Mouse (Mus musculus): Measurements from ENCODE around the gene Cep131. TPM values are rescaled to one million over a fixed set of nuclear protein-coding genes. Genes with fewer than 3 reads are reported as not detected.

Gene Cep131
- polyA plus RNA-seq (2015; fragmentation: Nextera tagmentation; extraction: Ambion mirVana) = 26.1 and 31.3 TPM in 2 replicates

DNA sequence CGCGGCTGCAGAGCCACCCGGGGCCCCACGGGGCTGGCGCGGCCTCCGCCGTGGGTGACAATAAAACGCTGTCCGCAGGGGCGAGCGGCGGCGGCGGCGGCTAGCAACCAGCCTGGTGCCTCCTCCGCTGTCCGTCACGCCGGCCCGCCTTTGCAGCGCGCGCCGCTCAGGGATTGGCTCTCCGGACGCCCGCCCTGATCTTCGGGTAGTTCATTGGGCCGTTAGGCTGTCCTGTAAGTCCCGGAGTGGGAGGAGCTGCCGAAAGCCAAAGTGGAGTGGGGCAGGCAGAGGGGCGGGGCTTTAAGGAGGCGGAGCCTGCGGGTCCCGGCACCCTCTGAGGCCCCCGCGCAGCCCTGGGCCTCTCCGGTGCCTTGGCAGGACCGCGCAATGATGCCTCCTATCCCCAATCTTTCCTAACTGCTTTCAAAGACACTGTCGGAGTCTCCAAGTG, at the start of gene Cep131:
TSS of gene Cep131 (minus strand) at position 126 of the 451 bp plus-strand sequence.
- H3K4me1 ChIP-seq (replicated peaks) = peaks cover 20% of the 10 kb centered on the region
- H3K36me3 ChIP-seq = peaks cover 38% of the 10 kb centered on the region
- H3K4me3 ChIP-seq = peak within 1 kb of the TSS; percentile 92
- no peaks in the 10 kb centered on the region for H3K27me3 ChIP-seq
- peak within 1 kb of the TSS; percentile 98 for H3K9ac ChIP-seq
- WGBS = under 1% methylated on average over 42 of the region's 42 CpGs
- H3K27ac ChIP-seq (replicated peaks) = peak within 1 kb of the TSS; percentile 91
- H3K9me3 ChIP-seq = no peaks in the 10 kb centered on the region
- peak within 1 kb of the TSS; percentile 97 for H3K4me2 ChIP-seq
- ATAC-seq (ENCODE audit: low read depth) = peak; percentile 99

DNA sequence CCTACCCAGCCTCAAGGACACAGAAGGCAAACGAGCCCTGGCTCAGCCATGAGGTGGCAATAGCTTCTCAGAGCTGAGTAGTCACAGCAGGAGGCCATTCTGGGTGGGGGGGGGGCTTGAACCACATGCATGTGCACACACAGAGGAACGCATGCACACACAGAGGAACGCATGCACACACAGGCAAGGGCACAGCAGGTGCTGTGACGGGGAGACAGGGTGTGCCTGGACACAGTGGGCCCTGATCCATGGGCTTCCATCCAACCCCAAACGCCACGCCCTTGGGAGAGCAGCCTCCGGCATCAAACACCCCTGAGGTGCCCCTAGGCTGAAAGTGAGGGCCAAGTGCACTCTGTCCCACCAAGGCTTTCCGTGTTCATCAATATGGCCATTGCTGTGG, 49.6 kb upstream of the Cep131 start:
- no peak overlapping the region for H3K27ac ChIP-seq (replicated peaks)
- no peaks in the 10 kb centered on the region for H3K27me3 ChIP-seq
- peaks cover 27% of the 10 kb centered on the region for H3K4me1 ChIP-seq (replicated peaks)
- no peak overlapping the region for H3K4me3 ChIP-seq
- 76% methylated on average over 8 of the region's 8 CpGs for WGBS
- no peaks in the 10 kb centered on the region for H3K9me3 ChIP-seq
- H3K4me2 ChIP-seq = no peak overlapping the region
- peaks cover 50% of the 10 kb centered on the region for H3K36me3 ChIP-seq
- no peak for ATAC-seq (ENCODE audit: low read depth)
- H3K9ac ChIP-seq = no peak overlapping the region

DNA sequence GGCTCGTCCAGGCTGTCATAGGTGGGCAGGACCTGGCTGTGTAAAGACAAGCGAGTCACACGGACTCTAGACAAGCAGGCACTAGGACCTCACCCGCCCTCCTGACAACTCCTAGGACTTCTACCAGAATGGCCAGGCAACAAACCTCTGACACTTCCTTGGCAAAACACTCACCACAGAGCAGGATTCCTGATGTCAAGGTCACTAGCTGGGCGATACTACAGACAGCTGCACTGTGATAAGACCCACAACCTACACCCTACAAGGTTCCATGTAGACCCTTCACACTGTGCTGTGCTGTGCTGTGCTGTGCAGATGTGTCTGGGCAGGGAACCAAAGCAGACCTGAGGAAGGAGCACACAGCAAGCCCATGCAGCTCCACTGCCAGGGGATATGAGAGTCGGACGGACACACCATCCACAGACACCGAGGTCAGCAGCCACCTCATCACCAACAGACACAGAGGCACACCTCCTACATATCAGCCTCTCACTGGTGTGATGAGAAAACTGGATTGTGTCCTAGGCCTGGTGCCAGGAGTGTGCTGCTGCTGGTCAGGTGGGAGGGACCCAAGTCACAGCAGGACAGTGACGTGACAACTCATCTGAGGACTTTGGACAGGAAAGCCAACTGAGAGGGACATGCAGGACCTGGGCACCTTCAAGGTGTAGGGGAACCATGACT, 48.4 kb upstream of the Cep131 start:
- H3K9ac ChIP-seq = no peak overlapping the region
- no peaks in the 10 kb centered on the region for H3K9me3 ChIP-seq
- H3K4me3 ChIP-seq = no peak overlapping the region
- no peak overlapping the region for H3K27ac ChIP-seq (replicated peaks)
- H3K4me2 ChIP-seq = no peak overlapping the region
- peaks cover 58% of the 10 kb centered on the region for H3K36me3 ChIP-seq
- WGBS = 94% methylated on average over 9 of the region's 9 CpGs
- no peak for ATAC-seq (ENCODE audit: low read depth)
- peaks cover 27% of the 10 kb centered on the region for H3K4me1 ChIP-seq (replicated peaks)
- H3K27me3 ChIP-seq = no peaks in the 10 kb centered on the region

DNA sequence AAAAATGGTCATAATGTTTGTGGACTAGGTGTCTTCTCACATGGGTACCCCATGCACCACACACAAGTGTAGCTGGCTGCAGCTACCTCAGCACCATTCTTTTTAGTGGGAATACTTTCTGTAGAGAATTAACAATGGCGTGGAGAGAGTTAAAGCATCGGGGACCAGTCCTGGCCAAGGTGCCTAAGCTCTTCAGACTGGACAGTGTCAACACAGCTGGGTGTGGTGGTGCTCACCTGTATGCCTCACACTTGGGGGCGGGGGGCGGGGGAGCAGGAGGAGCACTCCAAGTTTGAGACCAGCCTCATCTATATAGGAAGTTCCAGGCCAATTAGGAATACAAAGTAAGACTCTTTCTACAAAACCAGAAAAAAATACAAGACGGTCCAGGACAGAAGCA, 47.5 kb upstream of the Cep131 start:
- WGBS = 94% methylated on average over 5 of the region's 5 CpGs
- Histone ChIP-seq H3K9ac (no peak overlapping the region), H3K36me3 (peaks cover 59% of the 10 kb centered on the region), H3K9me3 (no peaks in the 10 kb centered on the region), H3K4me2 (no peak overlapping the region), H3K4me3 (no peak overlapping the region), H3K4me1 (replicated peaks) (peaks cover 27% of the 10 kb centered on the region), H3K27ac (replicated peaks) (no peak overlapping the region), H3K27me3 (no peaks in the 10 kb centered on the region)
- no peak for ATAC-seq (ENCODE audit: low read depth)

DNA sequence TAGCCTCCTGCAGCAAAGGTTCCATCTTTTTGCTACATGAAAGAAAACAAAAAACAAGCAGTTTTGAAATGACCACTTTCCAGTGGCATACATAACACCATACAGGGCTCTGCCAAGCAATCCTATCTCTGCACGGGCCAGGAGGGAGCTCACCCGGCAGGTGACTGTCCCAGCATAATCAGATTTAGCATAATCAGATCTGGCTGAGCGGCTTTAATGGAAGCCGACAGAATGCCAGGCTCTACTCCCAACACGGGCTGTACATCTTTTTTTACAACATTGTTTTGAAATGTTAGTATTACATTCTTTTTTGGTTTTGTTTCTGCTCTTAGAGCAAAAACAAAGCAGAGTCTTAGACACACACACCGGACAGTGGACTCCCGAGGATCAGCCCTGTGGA, 42.7 kb upstream of the Cep131 start:
- no peak overlapping the region for H3K4me2 ChIP-seq
- ATAC-seq (ENCODE audit: low read depth) = no peak
- no peak overlapping the region for H3K9ac ChIP-seq
- H3K4me1 ChIP-seq (replicated peaks) = no peaks in the 10 kb centered on the region
- H3K36me3 ChIP-seq = peaks cover 86% of the 10 kb centered on the region
- no peak overlapping the region for H3K4me3 ChIP-seq
- H3K27me3 ChIP-seq = no peaks in the 10 kb centered on the region
- WGBS = 79% methylated on average over 7 of the region's 7 CpGs
- H3K27ac ChIP-seq (replicated peaks) = no peak overlapping the region
- H3K9me3 ChIP-seq = no peaks in the 10 kb centered on the region

DNA sequence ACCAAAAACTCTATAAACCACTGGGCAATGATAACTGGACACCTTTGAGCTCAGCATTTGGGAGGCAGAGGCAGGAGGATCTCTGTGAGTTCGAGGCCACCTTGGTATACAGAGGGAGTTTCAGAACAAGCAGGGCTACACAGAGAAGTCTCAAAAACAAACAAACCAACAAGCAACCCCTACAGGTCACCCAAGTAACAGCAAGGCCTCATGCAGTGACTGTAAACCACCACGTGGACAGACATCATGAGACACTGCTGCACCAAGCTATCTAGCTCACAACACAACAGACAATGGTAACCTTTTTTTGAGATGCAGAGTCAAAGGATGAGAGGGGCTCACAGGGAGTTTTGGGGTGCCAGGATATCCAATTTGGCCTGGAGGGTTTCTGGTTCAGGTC, 40.2 kb upstream of the Cep131 start:
- 82% methylated on average over 2 of the region's 2 CpGs for WGBS
- peaks cover 70% of the 10 kb centered on the region for H3K36me3 ChIP-seq
- ATAC-seq (ENCODE audit: low read depth) = no peak
- H3K9me3 ChIP-seq = no peaks in the 10 kb centered on the region
- no peak overlapping the region for H3K27ac ChIP-seq (replicated peaks)
- no peak overlapping the region for H3K9ac ChIP-seq
- H3K4me1 ChIP-seq (replicated peaks) = no peaks in the 10 kb centered on the region
- no peak overlapping the region for H3K4me3 ChIP-seq
- no peak overlapping the region for H3K4me2 ChIP-seq
- H3K27me3 ChIP-seq = no peaks in the 10 kb centered on the region

DNA sequence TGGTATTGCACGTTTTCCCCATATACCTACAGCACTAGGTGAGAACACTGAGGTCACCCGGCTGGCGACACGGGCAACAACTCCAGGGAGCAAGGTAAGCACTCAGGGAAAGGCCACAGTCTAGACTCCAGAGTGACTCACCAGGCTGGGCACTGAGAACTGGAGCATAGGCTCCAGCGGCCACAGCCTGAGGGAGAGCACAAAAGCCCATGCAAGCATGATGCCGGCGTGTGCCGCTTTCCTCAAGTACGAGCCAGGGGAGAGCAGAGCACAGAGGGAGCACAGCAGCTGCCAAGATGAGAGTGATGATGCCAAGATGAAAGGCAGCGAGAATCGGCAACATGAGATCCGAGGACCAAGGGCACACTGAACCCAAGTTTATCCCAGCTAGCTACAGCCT, 35.5 kb upstream of the Cep131 start:
- H3K9me3 ChIP-seq = no peaks in the 10 kb centered on the region
- H3K9ac ChIP-seq = no peak overlapping the region
- H3K4me3 ChIP-seq = no peak overlapping the region
- no peak for ATAC-seq (ENCODE audit: low read depth)
- no peak overlapping the region for H3K4me2 ChIP-seq
- H3K36me3 ChIP-seq = peaks cover 50% of the 10 kb centered on the region
- peaks cover 17% of the 10 kb centered on the region for H3K4me1 ChIP-seq (replicated peaks)
- no peak overlapping the region for H3K27ac ChIP-seq (replicated peaks)
- 83% methylated on average over 12 of the region's 12 CpGs for WGBS
- no peaks in the 10 kb centered on the region for H3K27me3 ChIP-seq

DNA sequence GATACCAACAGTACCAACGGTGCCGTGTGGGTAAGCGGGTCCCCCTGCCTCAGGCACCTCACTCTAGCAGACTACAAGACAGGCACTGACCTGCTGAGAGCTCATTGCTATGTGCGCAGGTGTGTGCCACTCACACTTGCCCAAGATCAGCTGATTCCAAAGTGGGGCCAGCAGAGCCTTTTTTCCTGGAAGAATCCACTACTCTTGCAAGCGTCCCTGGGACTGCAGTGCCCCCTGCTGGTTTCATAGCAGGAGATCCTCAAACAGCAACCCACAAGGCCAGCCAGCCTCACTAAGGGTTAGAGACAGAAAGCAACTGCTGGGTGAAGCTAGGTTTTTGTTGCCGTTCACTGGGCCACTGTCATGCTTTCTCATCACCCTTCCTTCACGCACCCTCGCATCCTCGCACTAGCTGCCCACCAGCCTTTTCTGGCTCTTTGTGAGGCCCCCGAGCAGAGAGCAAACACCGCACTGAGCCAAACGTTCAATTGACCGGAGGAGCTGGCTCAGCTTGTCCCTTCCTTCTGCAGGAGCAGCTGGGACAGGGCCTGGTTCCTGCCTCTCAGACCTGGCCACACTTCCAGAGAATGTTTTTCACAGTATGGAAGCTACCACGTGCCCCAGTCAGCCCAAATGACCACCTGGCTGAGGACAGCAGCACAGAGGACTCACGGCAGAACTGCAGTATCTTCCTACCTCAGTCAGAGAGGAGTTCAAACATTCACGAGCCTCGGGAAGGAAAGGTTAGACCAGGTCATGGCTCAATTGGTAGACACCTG, 34.2 kb upstream of the Cep131 start:
- H3K4me1 ChIP-seq (replicated peaks) = peaks cover 17% of the 10 kb centered on the region
- peak overlapping the region; percentile 72 for H3K27ac ChIP-seq (replicated peaks)
- WGBS = 82% methylated on average over 17 of the region's 17 CpGs
- peaks cover 54% of the 10 kb centered on the region for H3K36me3 ChIP-seq
- H3K9ac ChIP-seq = no peak overlapping the region
- no peaks in the 10 kb centered on the region for H3K27me3 ChIP-seq
- H3K4me2 ChIP-seq = no peak overlapping the region
- 0 out of 2 replicates have a peak, but pooled peaks have one; percentile 40 for ATAC-seq (ENCODE audit: low read depth)
- H3K4me3 ChIP-seq = no peak overlapping the region
- no peaks in the 10 kb centered on the region for H3K9me3 ChIP-seq

DNA sequence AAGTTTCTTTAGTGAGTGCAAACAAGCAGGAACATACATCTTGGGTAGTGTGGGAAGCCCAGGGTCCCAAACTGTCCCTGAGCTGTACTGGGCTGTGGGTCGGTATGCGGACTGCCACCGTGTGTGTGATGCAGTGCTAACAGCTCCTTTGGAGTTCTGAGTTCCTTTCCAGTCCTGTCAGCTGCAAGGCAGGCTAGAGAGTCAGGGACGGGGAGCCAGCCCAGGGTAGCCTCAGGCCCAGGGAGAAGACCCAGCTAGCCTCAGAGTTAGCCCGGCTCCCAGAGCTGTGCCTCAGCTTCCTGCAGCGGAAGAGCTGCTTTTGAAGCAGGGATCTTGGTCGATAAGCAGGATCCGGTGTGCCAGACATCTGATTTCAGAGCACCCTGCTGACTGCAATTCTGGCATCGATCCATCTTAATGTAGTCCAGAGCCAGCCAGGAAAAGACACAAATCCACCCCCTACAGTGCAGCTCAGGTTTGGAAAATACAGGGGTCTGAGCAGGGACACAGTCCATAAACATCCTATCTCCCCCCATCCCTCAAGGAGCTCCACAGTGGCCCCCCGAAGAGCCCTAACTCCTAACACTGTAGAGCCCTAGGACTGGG, 33.4 kb upstream of the Cep131 start:
- Histone ChIP-seq H3K27me3 (no peaks in the 10 kb centered on the region), H3K27ac (replicated peaks) (peak overlapping the region; percentile 72), H3K4me2 (no peak overlapping the region), H3K9ac (0 out of 2 replicates have a peak overlapping the region, but pooled peaks have one; percentile 27), H3K4me3 (no peak overlapping the region), H3K4me1 (replicated peaks) (peaks cover 17% of the 10 kb centered on the region), H3K36me3 (peaks cover 58% of the 10 kb centered on the region), H3K9me3 (no peaks in the 10 kb centered on the region)
- peak; percentile 34; the same call in 1 of the 2 replicates for ATAC-seq (ENCODE audit: low read depth)
- 69% methylated on average over 10 of the region's 10 CpGs for WGBS

DNA sequence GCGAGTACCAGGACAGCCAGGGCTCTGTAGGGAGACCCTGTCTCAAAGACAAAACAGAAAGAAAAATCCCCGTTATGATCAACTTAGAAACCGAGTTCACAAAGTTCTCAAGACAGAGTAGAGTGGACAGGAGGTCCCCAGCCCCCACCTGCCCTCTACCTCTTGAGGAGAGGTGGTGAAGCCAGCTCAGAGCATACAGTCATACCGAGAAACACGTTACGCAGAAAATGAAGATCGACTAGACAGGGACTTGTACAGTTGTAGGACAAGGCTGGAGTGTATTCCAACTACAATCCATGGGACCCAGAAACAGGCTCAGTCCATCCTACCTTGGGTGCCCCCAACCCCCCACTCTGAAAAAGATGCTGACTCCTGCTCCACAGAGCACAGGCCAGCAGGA, 32.5 kb upstream of the Cep131 start:
- ATAC-seq (ENCODE audit: low read depth) = no peak
- Histone ChIP-seq H3K4me2 (no peak overlapping the region), H3K9me3 (no peaks in the 10 kb centered on the region), H3K4me3 (no peak overlapping the region), H3K9ac (no peak overlapping the region), H3K27me3 (no peaks in the 10 kb centered on the region), H3K4me1 (replicated peaks) (peaks cover 17% of the 10 kb centered on the region), H3K36me3 (peaks cover 57% of the 10 kb centered on the region), H3K27ac (replicated peaks) (no peak overlapping the region)
- WGBS = 95% methylated on average over 7 of the region's 7 CpGs

DNA sequence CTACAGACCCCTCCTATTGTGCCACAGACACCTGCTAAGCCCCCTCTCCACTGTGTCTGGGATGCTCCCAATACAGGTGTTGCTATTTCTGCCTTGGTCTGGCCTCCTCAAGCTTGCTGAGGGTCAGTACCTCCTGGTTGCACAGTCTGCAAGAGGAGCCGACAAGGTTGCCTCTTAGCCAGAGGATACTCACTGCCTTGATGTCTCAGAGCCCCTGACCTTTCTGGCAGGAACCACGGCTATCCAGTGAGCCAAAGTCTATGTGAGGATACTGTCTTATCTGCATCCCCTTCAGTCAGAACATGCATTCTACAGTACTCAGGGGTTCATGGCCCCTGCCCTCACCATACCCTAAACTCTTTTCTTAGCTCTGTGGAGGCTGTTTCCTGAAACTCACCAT, 31.0 kb upstream of the Cep131 start:
- Histone ChIP-seq H3K27me3 (no peaks in the 10 kb centered on the region), H3K9ac (no peak overlapping the region), H3K4me1 (replicated peaks) (peaks cover 21% of the 10 kb centered on the region), H3K4me3 (no peak overlapping the region), H3K4me2 (no peak overlapping the region), H3K9me3 (no peaks in the 10 kb centered on the region), H3K36me3 (peaks cover 56% of the 10 kb centered on the region), H3K27ac (replicated peaks) (no peak overlapping the region)
- ATAC-seq (ENCODE audit: low read depth) = no peak
- WGBS = 95% methylated on average over 2 of the region's 2 CpGs
